Mouse (Mus musculus) CH12.LX (cell line): Measurements from ENCODE around the gene Dcaf12l1.
"Not testable (repeated sequence)": the region's sequence is repeated elsewhere in the genome, so short reads cannot be mapped to it uniquely, and the experiment has no call there.

Source experiments
- CHD2 ChIP-seq: IDR thresholded peaks from 2 replicates; pipeline ENCODE4 v1.6.1; 2011; ENCODE audit warnings: low read length, improper control_type of control experiment
- CTCF ChIP-seq, 2 experiments: IDR thresholded peaks in 1 of 2; conservative IDR thresholded peaks in 1 of 2; 2 replicates each; pipeline ENCODE4 v1.5.1; 2011 to 2012; ENCODE audit warnings: low read depth in 2 of 2, low read length in 2 of 2, improper control_type of control experiment in 1 of 2, inconsistent platforms in 1 of 2, mild to moderate bottlenecking in 1 of 2, moderate library complexity in 1 of 2
- E2F4 ChIP-seq: IDR thresholded peaks from 2 replicates; pipeline ENCODE4 v1.6.1; 2011; ENCODE audit warnings: low read depth, low read length, improper control_type of control experiment; ENCODE audit not compliant: insufficient replicate concordance
- IRF4 ChIP-seq: IDR thresholded peaks from 2 replicates; pipeline ENCODE4 v1.6.1; 2014; ENCODE audit warnings: low read depth, mild to moderate bottlenecking, inconsistent platforms, low read length, improper control_type of control experiment
- UBTF ChIP-seq: IDR thresholded peaks from 2 replicates; pipeline ENCODE4 v1.6.1; 2012; ENCODE audit warnings: low read depth, mild to moderate bottlenecking, inconsistent platforms, low read length, improper control_type of control experiment, moderate library complexity
- ZNF384 ChIP-seq: IDR thresholded peaks from 2 replicates; pipeline ENCODE4 v1.6.1; 2012; ENCODE audit warnings: low read depth, low read length, improper control_type of control experiment, inconsistent platforms

DNA sequence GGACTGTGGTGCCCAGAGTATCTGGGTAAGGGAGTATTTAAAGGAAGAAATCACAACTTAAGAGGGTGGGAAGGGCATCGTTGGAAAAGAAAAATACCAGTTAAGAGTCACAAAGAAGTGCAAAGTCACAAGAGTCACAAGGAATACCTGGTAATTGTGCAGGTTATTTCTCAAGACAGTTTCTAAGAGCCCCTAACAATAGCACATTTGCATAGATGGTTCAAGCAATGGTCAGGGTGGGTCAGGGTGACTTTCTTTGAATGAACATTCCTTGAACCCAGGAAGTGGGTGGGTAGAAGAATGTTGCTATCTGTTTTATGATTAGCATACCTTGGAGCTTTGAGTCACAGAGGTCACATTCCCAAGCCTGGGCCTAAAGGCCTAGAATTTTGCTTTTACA, 19.4 kb upstream of the Dcaf12l1 start:
- TF ChIP-seq CTCF (conservative IDR thresholded peaks at IDR 0.05 in 1 of 2, IDR thresholded peaks at IDR 0.05 in 1 of 2; ENCODE audit: low read depth in 2 of 2, low read length in 2 of 2); UBTF; E2F4; IRF4; CHD2; ZNF384: not testable (repeated sequence)
